In the genomic region with DNA sequence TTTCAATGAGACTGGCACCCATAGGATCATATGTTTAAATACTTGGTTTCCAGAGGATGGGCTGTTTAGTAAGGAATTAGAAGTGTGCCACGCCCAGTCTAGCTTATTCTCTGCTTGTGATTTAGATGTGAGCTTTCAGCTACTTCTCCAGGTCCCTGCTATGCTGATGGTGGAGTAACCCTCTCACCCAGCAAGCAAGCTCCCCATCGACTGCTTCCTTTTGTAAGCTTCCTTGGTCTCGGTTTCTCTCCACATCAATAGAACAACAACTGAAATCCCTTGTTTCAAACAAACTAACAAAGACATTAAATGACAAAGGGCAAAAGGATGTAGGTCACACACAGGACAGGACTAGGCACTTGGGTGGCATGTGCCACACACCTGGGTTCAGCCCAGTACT, we compare ENCODE assay signal across 24 mouse cellular contexts. TPM values are rescaled to one million over a fixed set of nuclear protein-coding genes. Genes with fewer than 3 reads are reported as not detected.
DNase-seq lines count a peak whose midpoint lies in the region; ATAC-seq lines count a peak whose summit lies in the region.
"Had no signal": no experiment of that assay in that cellular context is flagged by ENCODE, and none has a peak within 500 bp of the region (broad histone marks: within the 10 kb centered on the region; RNA-seq: fewer than 3 reads in every experiment).

No protein-coding gene starts in this region.

- no peak overlapping the region for H3K4me2 ChIP-seq in midbrain, embryonic 16.5 days (ENCODE audit: low read length)
- H3K4me2 ChIP-seq: embryonic facial prominence, embryonic 12.5 days; embryonic facial prominence, embryonic 15.5 days; hindbrain, embryonic 12.5 days had no signal

- H3K9me3 ChIP-seq in midbrain, embryonic 10.5 days (replicated peaks): no peaks in the 10 kb centered on the region
- H3K9me3 ChIP-seq in midbrain, embryonic 16.5 days (replicated peaks; ENCODE audit: control insufficient read depth, low read length, poor library complexity, severe bottlenecking): no peaks in the 10 kb centered on the region
- no peaks in the 10 kb centered on the region for H3K9me3 ChIP-seq in embryonic facial prominence, embryonic 10.5 days
- H3K9me3 ChIP-seq: embryonic facial prominence, embryonic 12.5 days; embryonic facial prominence, embryonic 15.5 days; heart, embryonic 10.5 days; hindbrain, embryonic 12.5 days; hindbrain, embryonic 15.5 days had no signal

- no peaks in the 10 kb centered on the region for H3K36me3 ChIP-seq in midbrain, embryonic 10.5 days
- H3K36me3 ChIP-seq in midbrain, embryonic 16.5 days (ENCODE audit: control insufficient read depth, insufficient read depth, low read length): no peaks in the 10 kb centered on the region
- no peaks in the 10 kb centered on the region for H3K36me3 ChIP-seq in embryonic facial prominence, embryonic 10.5 days (replicated peaks)
- H3K36me3 ChIP-seq: embryonic facial prominence, embryonic 12.5 days; embryonic facial prominence, embryonic 15.5 days; heart, embryonic 10.5 days; hindbrain, embryonic 12.5 days; hindbrain, embryonic 15.5 days had no signal

- 0 out of 2 replicates have a peak overlapping the region, but pooled peaks have one; percentile 0 for H3K27ac ChIP-seq in midbrain, embryonic 10.5 days (replicated peaks)
- H3K27ac ChIP-seq in midbrain, embryonic 16.5 days (ENCODE audit: low read length): no peak overlapping the region
- no peak overlapping the region for H3K27ac ChIP-seq in embryonic facial prominence, embryonic 10.5 days (replicated peaks)
- H3K27ac ChIP-seq: embryonic facial prominence, embryonic 12.5 days; embryonic facial prominence, embryonic 15.5 days; heart, adult 2 months; heart, embryonic 10.5 days; hindbrain, embryonic 12.5 days had no signal

- no peak overlapping the region for H3K4me3 ChIP-seq in midbrain, embryonic 10.5 days
- H3K4me3 ChIP-seq in midbrain, embryonic 16.5 days (ENCODE audit: low read depth, low read length): no peak overlapping the region
- no peak overlapping the region for H3K4me3 ChIP-seq in embryonic facial prominence, embryonic 10.5 days
- H3K4me3 ChIP-seq: embryonic facial prominence, embryonic 12.5 days; embryonic facial prominence, embryonic 15.5 days; heart, adult 2 months; heart, embryonic 10.5 days; hindbrain, embryonic 12.5 days; hindbrain, embryonic 15.5 days had no signal

- 26% methylated on average over 3 of the region's 3 CpGs for WGBS in midbrain, embryonic 10.5 days
- whole genome bisulfite sequencing in midbrain, embryonic 16.5 days: 36% methylated on average over 3 of the region's 3 CpGs
- WGBS in embryonic facial prominence, embryonic 10.5 days: 53% methylated on average over 3 of the region's 3 CpGs

- no peak for DNase-seq in midbrain, embryonic 10.5 days (ENCODE audit: low spot score)
- DNase-seq in thymus, postnatal 14 days: peak; percentile 8
- no peak for DNase-seq in thymus, postnatal 10 days (ENCODE audit: low spot score in 2 of 2)
- peak; percentile 43 for DNase-seq in R1 (ENCODE audit: low read depth, low spot score)
- DNase-seq in thymus, postnatal 4 days: peak; percentile 15
- no peak for DNase-seq in embryonic facial prominence, embryonic 10.5 days (ENCODE audit: low spot score)
- no peak for DNase-seq in left cerebral cortex, adult 11 months (ENCODE audit: low spot score)
- DNase-seq: adrenal gland, adult 8-10 months; adrenal gland, postnatal 25 days; cerebellum, adult 18-20 months; cerebellum, adult 9-10 months; cerebellum, postnatal 14 days; gastrocnemius, postnatal 25 days; heart, adult 2 months had no signal

- H3K27me3 ChIP-seq in midbrain, embryonic 10.5 days (ENCODE audit: low read depth, poor library complexity, severe bottlenecking): 0 out of 2 replicates have a peak, but pooled peaks cover 8% of the 10 kb centered on the region
- H3K27me3 ChIP-seq in midbrain, embryonic 16.5 days (ENCODE audit: control insufficient read depth, insufficient read depth, low read depth, low read length): no peaks in the 10 kb centered on the region
- H3K27me3 ChIP-seq in embryonic facial prominence, embryonic 10.5 days (replicated peaks; ENCODE audit: low read depth, poor library complexity, severe bottlenecking): no peaks in the 10 kb centered on the region
- H3K27me3 ChIP-seq: embryonic facial prominence, embryonic 12.5 days; embryonic facial prominence, embryonic 15.5 days; hindbrain, embryonic 12.5 days; hindbrain, embryonic 15.5 days; Patski had no signal

- ATAC-seq in midbrain, embryonic 16.5 days: no peak
- ATAC-seq: activated CD4-positive, CD25-positive, alpha-beta regulatory T cell, adult 4 months; CD4-positive, CD25-positive, alpha-beta regulatory T cell, adult 4 months; forebrain, embryonic 14.5 days; Patski had no signal

- peaks cover 59% of the 10 kb centered on the region for H3K4me1 ChIP-seq in midbrain, embryonic 10.5 days
- H3K4me1 ChIP-seq in midbrain, embryonic 16.5 days (ENCODE audit: control insufficient read depth, insufficient read depth, low read length): peaks cover 17% of the 10 kb centered on the region
- H3K4me1 ChIP-seq in embryonic facial prominence, embryonic 10.5 days: peaks cover 40% of the 10 kb centered on the region

- no peak overlapping the region for H3K9ac ChIP-seq in midbrain, embryonic 16.5 days (ENCODE audit: low read depth, low read length)
- H3K9ac ChIP-seq: embryonic facial prominence, embryonic 12.5 days; embryonic facial prominence, embryonic 15.5 days; hindbrain, embryonic 12.5 days; hindbrain, embryonic 15.5 days had no signal

RNA-seq across cellular contexts. Expression of a gene that starts 3.8 kb away (rescaled TPM):
- polyA plus RNA-seq in midbrain, embryonic 10.5 days (2016; fragmentation: Nextera tagmentation; extraction: Ambion mirVana): 62.2 and 62.9 TPM in 2 replicates
- polyA plus RNA-seq in midbrain, embryonic 16.5 days (2015; fragmentation: Nextera tagmentation; extraction: Ambion mirVana): 32.3 and 32.5 TPM in 2 replicates
- 51.6 and 55.2 TPM in 2 replicates for polyA plus RNA-seq in embryonic facial prominence, embryonic 10.5 days (2016; fragmentation: Nextera tagmentation; extraction: Ambion mirVana)

Comparison
In these comparisons a context has a peak if more than half of its experiments do, and no peak if none do; other contexts are left out.
1. DNase-seq: peak in thymus, postnatal 14 days (single experiment), R1 (single experiment) and thymus, postnatal 4 days (single experiment); none in midbrain, embryonic 10.5 days (single experiment), thymus, postnatal 10 days (0 of 2), embryonic facial prominence, embryonic 10.5 days (single experiment) and left cerebral cortex, adult 11 months (single experiment).